Mouse (Mus musculus) layer of hippocampus, adult 8-10 months (tissue): ENCODE results near the gene Vps39. TPM values are rescaled to one million over a fixed set of nuclear protein-coding genes. Genes with fewer than 3 reads are reported as not detected.

Experiments
- DNase-seq, 2 experiments: peaks; one replicate each; pipeline ENCODE4 v3.0.0; 2022; ENCODE audit warnings: low spot score in 2 of 2
- total RNA-seq, 4 experiments: library from RNA; stranded (reverse); gene quantifications; 2 replicates each; pipeline ENCODE4 v1.2.4; 2022

Vps39 gene
- total RNA-seq, result 10 to 100 TPM; 63.9 to 80.8 (median 71.4) TPM

DNA sequence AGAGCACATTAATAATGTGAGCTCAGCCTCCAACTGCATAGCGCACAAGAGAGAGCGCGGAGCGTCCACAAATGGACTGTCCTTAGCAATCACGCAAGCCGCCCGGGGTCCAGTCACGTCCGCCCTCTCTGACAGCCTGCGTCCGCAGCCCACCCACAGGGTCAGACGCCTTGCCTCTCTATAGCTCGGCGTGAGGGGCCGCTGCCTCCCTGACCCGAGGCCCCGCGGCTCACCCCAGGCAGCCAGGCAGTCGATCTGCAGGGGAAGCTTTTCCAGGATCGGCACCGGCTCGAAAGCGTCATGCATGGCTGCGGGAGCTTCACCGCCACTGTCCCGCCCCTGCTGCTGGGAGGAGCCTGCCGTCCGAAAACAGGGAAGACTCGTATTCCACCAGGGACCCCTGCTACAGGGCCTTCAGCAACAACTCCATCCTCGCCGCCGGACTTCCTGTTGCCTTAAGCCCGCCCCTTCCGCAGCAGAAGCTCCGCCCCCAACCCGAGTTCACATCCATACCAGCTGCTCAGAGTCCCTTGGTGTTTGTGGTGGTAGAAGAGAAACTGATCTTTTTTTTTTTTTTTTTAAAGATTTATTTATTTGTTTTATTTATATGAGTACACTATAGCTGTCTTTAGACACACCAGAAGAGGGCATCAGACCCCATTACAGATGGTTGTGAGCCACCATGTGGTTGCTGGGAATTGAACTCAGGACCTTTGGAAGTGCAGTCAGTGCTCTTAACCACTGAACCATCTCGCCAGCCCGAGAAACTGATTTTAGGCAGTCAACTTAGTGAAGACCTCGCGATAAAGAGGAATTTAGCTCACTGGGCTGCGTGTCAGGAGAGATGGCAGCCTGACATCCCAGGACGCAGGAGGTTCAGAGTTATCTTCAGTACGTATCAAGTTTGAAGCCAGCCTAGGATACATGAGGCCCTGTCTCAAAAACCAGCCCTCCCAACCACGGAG, at the start of gene Vps39:
TSS of gene Vps39 (minus strand) at position 456 of the 965 bp plus-strand sequence.
- peak; percentile 83 for DNase-seq

DNA sequence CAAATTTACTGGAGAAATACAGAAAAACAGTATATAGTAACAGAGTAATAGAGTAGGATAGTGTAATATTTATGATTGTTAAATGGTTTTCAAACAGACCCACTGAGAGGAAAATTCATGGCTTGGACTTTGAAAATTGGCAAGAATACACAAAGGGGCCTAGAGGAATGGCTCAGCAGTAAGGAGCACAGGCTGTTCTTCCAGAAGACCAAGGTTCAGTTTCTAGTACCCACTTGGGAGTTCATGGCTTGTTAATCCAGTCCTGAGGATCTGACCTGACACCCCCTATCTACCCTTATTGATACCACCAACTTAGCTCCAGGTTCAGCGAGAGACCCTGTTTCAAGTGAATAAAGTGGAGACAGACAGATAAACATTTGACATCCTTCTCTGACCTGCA, 45.0 kb upstream of the Vps39 start:
- DNase-seq, result no peak

DNA sequence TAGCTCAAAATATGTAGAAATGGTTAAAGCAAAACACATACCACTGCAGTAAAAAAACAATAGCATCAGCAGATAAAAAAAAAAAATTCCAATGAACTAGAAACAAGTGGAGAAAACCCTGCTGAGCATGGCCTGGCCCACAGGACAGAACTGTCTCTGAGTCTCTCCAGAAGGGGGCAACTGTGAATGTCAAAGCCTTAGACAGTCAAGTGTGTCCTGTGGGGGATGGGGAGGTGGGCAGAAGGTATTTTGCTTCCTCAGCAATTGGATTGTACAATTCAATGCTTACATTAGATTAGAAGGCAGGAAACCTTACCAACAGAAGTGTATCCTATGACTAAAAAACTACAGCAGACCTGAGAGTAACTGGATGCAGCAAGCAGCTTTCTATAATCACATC, 39.5 kb upstream of the Vps39 start:
- no peak for DNase-seq

DNA sequence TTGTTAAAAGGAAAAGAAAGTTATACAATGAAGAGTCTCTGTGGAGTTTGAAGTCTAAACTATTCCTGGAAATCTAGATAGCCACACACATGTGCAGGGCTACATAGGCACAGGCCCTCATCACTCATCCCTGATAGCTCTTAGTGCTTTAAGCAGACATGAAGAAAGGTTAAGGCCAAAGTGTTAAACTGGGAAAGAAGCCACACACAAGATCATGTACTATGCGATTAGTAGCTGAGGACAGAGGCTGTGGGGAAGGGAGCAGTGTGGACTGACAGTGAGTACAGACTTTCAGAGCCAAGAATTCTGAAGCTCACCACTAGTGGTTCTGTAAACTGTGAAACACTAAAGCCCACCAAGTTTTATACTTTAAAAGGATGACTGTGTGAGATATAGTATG, 38.0 kb upstream of the Vps39 start:
- DNase-seq, result no peak

DNA sequence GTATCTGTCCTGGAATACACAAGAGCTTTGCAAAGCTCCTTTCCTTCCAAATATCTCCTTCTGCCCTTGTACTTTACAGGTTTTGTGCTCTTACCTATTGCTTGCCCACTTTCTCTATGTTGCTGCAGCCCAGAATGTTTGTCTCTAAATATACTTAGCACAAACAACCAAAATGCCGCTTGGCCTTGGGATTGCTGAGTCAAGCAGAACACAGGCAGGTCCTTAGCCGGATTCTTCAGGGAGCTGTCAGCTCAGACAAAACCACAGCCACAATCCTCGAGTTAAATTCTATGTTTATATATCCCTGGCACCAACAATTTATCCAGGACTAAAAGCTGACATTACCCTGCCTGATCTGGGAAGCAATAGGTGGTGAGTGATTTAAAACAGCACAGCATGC, 36.4 kb upstream of the Vps39 start:
- DNase-seq, result no peak

DNA sequence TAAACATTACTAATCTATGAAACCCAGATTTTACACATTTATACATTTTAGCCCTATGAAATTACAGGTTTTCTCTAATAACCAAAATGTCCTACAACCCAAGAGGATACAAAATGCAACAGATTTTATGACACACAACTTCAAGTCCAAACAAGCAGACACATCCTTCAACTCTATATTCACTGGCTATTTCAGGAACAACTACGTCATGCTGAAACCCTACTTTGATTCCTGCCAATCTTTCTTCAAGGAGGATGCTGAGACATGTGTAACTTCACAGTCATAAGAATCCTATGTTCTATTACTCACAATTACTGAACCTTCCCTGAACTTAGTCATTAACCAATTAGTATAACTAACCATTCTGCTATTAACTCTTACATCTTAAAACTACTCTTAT, 34.4 kb upstream of the Vps39 start:
- no peak for DNase-seq

DNA sequence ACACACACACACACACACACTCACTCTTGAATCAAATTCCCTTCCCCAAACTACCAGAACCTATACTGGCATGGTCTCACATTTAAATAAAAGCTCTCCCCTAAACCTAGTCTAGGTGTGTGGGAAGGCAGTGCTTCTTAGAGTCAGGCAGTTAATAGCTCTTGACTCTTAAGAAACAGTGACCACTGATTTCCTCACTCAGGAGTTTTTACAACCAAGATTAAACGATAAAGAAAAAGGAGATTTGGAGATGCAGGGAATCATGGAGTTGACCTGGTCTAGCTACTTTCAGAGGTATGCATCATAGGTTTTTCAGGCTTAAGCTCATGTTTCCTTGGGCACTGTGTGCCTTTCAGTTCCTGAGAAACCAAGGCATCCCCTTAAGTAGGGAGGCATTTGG, 33.3 kb upstream of the Vps39 start:
- no peak for DNase-seq

DNA sequence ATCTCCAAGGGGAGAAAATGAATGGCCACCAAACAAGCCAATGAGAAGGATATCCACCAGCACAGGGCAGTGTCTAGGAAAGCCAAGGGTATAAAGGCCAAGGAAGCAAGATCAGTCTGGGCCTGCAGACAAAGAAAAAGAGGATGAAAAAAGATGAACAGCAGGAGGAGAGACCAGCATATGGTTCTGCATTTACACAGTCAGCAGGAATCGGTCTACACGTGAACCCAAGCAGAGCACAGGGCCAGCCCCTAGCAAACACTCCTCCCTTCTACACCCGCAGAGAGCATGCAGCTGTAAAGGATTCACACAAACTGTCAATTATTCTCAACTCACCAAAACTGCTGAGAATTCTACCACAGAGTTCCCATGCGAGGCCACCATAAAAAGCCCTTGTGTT, 20.9 kb upstream of the Vps39 start:
- DNase-seq, result no peak

DNA sequence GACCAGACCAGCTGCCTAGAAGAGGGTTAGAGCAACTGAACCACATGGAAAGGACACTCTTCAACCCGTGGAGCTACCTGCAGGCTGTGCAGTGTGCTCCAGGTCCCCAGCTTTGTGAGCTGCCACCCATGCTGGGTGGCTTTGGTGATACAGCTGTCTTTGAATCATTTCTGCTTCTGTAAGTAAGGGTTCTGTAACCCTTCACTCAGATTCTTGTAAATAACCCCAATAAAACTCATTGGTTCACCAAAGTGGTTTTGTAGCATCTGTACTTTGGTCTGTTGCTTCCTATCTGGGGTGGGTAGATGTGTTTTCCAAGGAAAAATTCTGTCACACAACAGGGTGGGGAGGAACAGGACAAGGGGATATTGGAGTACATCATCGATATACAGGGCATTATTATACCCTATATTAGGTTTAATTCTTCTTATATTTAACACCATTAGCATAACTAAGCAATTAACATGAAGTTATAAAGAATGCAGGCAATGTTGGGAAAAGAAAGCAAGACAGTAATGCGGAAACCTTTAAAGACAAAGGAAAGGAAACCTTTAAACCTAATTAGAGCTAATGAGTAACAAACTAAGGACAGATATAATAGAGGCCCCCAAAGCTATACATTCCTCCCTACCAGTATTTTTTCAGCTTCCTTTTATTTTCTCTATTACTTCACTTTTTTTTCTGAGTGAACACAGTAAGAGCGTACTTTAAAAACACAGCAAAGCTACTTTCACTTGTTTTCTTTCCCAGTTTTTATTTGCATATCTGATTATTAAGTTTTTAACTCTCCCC, 14.7 kb upstream of the Vps39 start:
- no peak for DNase-seq

DNA sequence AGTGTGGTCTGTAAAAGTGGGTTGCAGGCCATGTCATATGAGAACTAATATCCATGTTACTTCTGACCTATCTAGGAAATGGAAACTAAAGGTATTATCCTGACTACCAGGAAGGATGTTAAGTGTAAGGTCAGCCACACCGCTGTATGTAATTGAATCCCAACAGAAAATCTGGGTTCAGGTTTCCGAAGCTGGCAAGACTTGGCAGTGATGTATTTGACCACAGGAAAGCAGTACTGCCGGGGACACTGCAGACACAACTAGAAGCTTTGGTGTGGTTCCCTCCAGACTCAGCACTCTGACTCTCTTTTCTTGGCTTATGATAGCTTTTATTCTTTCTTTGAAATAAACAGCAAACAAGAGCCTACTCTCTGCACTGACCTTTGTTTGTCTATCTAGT, 13.6 kb upstream of the Vps39 start:
- no peak for DNase-seq

DNA sequence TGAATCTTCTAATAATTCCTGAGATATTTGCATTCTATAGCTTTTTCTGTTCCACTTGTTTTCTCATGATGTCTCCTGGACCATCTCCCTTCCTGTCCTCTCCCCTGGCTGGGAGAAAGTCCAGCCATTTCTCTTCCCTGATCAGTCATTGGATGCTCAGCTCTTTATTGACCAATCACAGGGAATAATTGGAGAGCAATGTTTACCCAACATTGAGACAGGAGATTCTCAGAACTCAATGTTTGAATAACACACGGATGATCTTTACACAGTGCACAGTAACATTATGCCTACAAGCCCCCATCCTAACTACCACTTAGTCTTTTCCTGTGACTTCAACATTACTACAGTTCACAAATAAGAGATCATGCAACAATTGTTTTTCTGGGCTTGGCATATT, 7.5 kb upstream of the Vps39 start:
- no peak for DNase-seq

DNA sequence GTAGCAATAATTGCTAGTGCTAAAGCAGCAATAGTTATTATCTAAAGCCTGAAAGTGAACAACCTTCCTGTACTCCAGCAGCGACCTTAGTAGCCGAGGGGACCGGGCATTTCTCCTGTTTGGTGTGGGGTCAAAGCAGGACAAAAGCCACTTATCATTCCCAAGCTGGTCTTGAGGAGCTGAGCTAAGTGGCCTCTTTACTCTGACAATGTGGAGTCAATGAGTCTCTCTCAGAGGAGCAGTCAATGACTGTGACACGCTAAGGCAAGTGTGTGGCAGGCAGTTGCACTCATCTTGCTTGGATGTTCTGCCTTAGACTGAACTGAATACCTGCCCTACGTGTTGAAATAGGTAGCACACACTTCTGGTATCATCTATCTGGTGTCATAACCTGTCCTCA, 1.6 kb downstream of the Vps39 start:
- DNase-seq, result no peak

DNA sequence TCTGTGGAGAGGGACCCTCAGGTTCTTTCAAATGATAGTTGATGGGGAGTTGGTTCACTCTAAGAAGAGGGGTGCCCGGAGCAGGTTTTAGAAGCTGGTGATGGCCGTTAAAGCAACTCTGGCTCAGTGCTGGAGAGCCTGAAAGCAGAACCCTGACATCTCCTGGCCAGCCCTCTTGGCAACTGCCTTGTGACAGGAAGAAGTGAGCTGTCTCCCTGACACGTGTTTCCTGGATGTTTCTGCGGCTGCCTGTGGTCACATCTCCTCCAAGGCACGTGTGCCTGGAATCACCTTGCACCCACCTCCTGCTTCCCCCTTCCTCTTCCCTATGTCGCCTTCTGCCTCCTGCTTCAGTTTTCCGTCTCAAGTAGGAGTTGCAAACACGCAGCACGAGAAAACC, 4.8 kb downstream of the Vps39 start:
- DNase-seq, result no peak

DNA sequence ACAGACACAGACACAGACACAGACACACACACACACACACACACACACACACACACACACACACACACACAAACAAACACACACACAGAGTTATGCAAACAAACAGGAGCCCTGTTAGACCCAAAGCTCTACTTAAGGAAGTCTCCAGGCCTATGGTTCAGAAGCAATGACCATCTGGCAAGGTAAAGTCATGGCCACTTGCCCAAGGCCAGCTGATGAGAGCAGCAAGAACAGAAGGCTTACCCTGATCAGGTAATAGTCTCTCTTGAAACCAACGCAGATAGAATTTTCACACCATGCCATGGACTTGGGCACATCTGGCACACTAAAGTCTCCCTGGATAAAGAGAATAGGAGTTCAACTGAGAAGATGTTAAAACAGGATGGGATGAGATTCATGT, 11.2 kb downstream of the Vps39 start:
- no peak for DNase-seq

DNA sequence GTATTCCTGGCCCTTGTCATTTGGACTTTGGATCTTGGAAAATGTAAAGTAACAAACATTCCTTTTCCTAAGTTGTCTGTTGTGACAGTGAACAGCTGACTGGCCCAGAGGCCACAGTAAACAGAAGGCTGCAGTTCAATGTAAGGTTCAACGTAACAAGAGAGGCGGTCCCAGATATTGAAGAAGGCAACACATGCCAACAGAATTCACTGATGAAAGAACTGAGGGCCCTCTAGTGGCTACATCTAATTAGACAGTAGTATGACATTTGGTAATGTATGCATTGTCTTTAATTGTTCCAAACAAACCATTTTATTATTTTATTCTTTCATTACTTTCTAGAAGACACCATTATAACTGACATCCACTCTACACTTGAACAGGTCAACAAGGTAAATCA, 15.1 kb downstream of the Vps39 start:
- DNase-seq, result no peak

DNA sequence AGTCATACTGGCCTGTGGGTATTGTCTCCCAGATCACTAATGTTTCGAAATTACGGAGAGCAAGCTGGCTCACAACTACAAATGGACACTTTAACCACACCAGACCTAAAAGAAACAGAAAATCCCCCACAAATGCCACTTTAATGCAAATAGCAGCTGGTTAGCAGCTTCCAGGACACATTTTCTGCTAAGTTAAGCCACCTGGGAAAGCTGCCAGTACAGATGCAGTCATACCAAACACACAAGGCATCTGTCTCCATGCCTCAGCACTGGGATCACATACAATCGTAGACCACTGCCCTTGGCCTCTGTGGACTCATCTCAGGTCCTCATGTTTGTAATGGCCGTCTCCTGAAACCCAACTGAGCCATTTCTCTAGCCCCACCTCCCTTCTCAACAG, 21.4 kb downstream of the Vps39 start:
- no peak for DNase-seq

DNA sequence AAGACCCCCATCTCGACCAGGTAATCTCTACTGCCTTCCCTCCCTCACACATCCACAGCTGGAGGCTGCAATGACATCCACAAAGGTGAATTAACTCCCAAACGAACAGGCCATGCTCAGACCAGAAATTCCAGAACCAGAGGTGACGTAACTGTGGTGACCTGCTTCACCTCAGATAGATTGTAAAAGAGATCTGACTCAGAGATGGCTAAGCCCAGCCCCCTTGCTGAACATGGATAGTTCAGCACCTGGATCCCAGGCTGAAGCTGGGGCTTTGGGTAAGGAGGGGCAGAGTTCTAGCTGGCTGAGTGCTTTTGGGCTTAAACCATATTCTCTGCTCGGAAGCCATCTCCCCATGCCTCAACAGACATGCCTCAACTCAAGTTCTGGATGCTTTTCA, 37.9 kb downstream of the Vps39 start:
- DNase-seq, result no peak

DNA sequence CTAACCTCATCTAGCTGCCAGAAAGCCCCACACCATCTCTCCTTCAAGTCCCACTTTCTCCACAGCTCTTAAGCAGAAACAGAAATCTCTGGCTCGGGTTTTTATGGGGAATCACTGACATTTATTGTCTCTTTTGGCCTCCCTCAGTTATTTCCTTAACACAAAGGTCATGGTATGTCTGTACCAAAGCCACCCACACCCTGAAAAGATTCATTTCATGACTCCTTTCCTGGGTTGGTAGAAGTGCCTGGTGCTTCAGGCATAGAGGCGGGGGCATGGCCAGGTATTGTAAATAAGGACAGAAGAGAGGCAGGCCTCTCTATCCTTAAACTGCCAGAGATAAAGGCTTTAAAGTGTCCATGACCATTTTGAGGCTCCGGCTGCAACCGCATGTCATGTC, 38.5 kb downstream of the Vps39 start:
- DNase-seq, result no peak

DNA sequence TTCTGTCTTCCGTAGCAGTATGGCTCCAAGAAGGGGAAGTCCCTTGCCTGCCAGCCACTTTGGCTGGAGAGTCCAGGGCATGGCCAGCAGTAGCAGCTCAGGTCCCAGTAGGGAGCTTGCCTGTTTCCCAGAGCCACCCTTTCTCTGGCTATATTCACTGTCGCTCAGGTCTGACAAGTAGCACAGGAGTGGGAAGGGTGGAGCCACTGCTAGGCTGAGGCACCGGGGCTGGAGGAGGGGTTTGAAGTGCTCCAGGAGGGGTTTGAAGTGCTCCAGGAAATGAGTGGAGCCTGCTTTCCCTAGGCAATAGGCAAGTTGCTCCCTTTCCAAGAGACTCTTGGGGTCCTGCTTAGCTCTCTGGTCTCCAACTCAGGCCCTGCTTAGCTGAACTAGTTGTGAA, 39.0 kb downstream of the Vps39 start, which contains the start of gene Pla2g4f:
TSS of gene Pla2g4f (minus strand) at position 190 of the 400 bp plus-strand sequence.
- no peak for DNase-seq

DNA sequence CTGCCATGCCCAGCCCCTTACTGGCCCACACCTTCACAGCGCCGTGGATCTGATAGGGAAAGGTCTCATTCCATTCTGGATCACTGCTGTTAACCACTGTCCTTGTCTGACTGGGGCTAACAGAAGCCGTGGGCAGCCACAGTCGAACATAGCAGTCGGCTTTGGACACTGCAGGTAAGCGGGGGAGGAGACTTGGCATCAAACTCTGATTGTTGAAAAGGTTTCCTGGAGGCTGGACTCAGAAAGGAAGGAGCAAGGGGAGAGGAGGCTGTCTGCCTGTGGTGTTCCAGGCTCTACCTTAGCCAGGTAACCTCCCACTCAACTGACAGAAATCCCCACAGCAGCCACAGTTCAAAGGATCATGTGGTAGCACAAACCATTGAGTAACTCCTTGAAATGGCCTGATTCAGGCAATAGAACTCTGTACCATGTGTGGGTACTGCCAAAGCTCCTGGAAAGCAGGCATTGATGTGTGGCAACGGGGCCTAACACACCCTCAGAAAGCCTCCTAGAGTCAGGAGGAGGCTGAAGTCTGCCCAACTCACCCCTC, 40.6 kb downstream of the Vps39 start:
- no peak for DNase-seq

DNA sequence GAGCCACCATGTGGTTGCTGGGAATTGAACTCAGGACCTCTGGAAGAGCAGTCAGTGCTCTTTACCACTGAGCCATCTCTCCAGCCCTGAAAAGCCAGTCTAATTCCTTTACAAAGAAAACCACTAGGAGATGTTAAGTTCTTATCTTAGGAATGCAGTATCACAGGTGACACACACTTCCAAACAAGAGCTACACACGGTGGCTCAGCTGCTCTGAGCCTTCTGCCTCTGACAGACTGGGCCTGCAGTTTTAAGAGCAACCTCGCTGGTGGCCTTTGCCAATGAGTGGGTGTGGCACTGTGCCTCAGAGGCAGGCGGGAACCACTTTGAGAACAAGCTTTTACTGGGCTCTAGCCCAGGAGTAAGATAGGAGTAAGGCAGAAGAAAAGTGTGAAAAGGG, 48.8 kb downstream of the Vps39 start:
- DNase-seq, result no peak

DNA sequence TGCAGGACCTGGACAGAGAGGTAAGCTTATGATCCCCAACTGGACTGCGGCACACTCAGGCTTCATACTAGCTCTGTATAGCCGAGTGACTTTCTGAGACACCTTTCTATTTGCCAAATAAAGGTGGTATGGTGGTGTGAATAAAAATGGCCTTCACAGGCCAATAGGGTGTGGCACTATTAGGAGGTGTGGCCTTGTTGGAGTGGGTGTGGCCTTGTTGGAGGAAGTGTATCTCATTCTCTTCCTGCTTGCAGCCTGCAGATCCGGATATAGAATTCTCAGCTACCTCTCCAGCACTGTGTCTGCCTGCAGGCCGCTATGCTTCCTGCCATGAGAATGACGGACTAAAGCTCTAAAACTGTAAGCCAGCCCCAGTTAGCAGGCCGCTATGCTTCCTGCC, 51.9 kb downstream of the Vps39 start:
- no peak for DNase-seq
